In genomic region chr12:37110977-37111376, GRCm38 (mm10) we compare ENCODE assay signal across 18 mouse cellular contexts. TPM values are rescaled to one million over a fixed set of nuclear protein-coding genes. Genes with fewer than 3 reads are reported as not detected.
DNase-seq lines count a peak whose midpoint lies in the region; ATAC-seq and TF ChIP-seq lines count a peak whose summit lies in the region.
"Had no signal": no experiment of that assay in that cellular context is flagged by ENCODE, and none has a peak within 500 bp of the region (broad histone marks: within the 10 kb centered on the region; RNA-seq: fewer than 3 reads in every experiment).

No protein-coding gene starts in this region.

- peak overlapping the region; percentile 48 for H3K27ac ChIP-seq in lung, postnatal 0 days (ENCODE audit: low read length)
- H3K27ac ChIP-seq in limb, embryonic 10.5 days, result peak overlapping the region; percentile 69; the same call in 1 of the 2 replicates
- no peak overlapping the region for H3K27ac ChIP-seq in stomach, postnatal 0 days (replicated peaks)
- H3K27ac ChIP-seq: forebrain, embryonic 13.5 days; liver, embryonic 13.5 days; midbrain, embryonic 10.5 days had no signal

- intact Hi-C loops in heart, postnatal 10 days (cut with DNase I), result loop anchor here (2.0 to 10.0 kb wide), 3 partner anchors 162 to 344 kb away; no protein-coding TSS in a partner anchor

- no peak for TF ChIP-seq EP300 in lung, postnatal 0 days (IDR thresholded peaks at IDR 0.05)
- no peak for TF ChIP-seq EP300 in stomach, postnatal 0 days (optimal IDR thresholded peaks at IDR 0.05)

- 0 out of 2 replicates have a peak, but pooled peaks have one; percentile 7 for TF ChIP-seq CTCF in lung, postnatal 0 days (IDR thresholded peaks at IDR 0.05)
- TF ChIP-seq CTCF in stomach, postnatal 0 days (IDR thresholded peaks at IDR 0.05; ENCODE audit: low read depth), result no peak

- H3K27me3 ChIP-seq in lung, postnatal 0 days (replicated peaks; ENCODE audit: insufficient read depth, low read length), result 0 out of 2 replicates have a peak, but pooled peaks cover 4% of the 10 kb centered on the region
- H3K27me3 ChIP-seq in limb, embryonic 10.5 days (ENCODE audit: low read depth, poor library complexity, severe bottlenecking), result peaks cover 14% of the 10 kb centered on the region; the same call in 1 of the 2 replicates
- no peaks in the 10 kb centered on the region for H3K27me3 ChIP-seq in stomach, postnatal 0 days (ENCODE audit: control insufficient read depth, insufficient read depth, low read length)
- H3K27me3 ChIP-seq: CH12.LX had no signal

- H3K4me3 ChIP-seq in lung, postnatal 0 days (ENCODE audit: low read depth, low read length), result peak overlapping the region; percentile 38
- H3K4me3 ChIP-seq in limb, embryonic 10.5 days, result peak overlapping the region; percentile 78
- H3K4me3 ChIP-seq in stomach, postnatal 0 days (ENCODE audit: low read depth, low read length), result peak overlapping the region; percentile 1; the same call in 1 of the 2 replicates
- H3K4me3 ChIP-seq: forebrain, embryonic 13.5 days; liver, embryonic 13.5 days; midbrain, embryonic 10.5 days had no signal

- peak overlapping the region; percentile 24 for H3K9ac ChIP-seq in lung, postnatal 0 days (replicated peaks; ENCODE audit: low read depth)
- no peak overlapping the region for H3K9ac ChIP-seq in stomach, postnatal 0 days (ENCODE audit: low read length)
- H3K9ac ChIP-seq: forebrain, embryonic 13.5 days; liver, embryonic 13.5 days had no signal

- no peaks in the 10 kb centered on the region for H3K36me3 ChIP-seq in lung, postnatal 0 days (ENCODE audit: insufficient read depth, low read length)
- no peaks in the 10 kb centered on the region for H3K36me3 ChIP-seq in limb, embryonic 10.5 days
- no peaks in the 10 kb centered on the region for H3K36me3 ChIP-seq in stomach, postnatal 0 days (ENCODE audit: control insufficient read depth, insufficient read depth, low read length)
- H3K36me3 ChIP-seq: liver, embryonic 13.5 days; midbrain, embryonic 10.5 days had no signal

- 0 out of 2 replicates have a peak, but pooled peaks cover 9% of the 10 kb centered on the region for H3K4me1 ChIP-seq in lung, postnatal 0 days (ENCODE audit: insufficient read depth, low read depth, low read length)
- peaks cover 36% of the 10 kb centered on the region for H3K4me1 ChIP-seq in limb, embryonic 10.5 days
- H3K4me1 ChIP-seq in stomach, postnatal 0 days (replicated peaks; ENCODE audit: control insufficient read depth, insufficient read depth), result no peaks in the 10 kb centered on the region
- H3K4me1 ChIP-seq: liver, embryonic 13.5 days had no signal

- WGBS in lung, postnatal 0 days, result 21% methylated on average over 9 of the region's 9 CpGs
- WGBS in limb, embryonic 10.5 days, result 60% methylated on average over 9 of the region's 9 CpGs
- 53% methylated on average over 9 of the region's 9 CpGs for WGBS in stomach, postnatal 0 days

- peak overlapping the region; percentile 46 for H3K4me2 ChIP-seq in lung, postnatal 0 days (replicated peaks; ENCODE audit: low read depth, low read length)
- peak overlapping the region; percentile 31; the same call in 1 of the 2 replicates for H3K4me2 ChIP-seq in stomach, postnatal 0 days (replicated peaks; ENCODE audit: low read depth)
- H3K4me2 ChIP-seq: forebrain, embryonic 13.5 days; liver, embryonic 13.5 days had no signal

- peak; percentile 15 to 17 for DNase-seq in heart, postnatal 10 days
- DNase-seq in heart, postnatal 4 days, result no peak
- DNase-seq in lung, postnatal 0 days (ENCODE audit: low spot score), result peak; percentile 36
- DNase-seq in lung, postnatal 36 days, result no peak
- DNase-seq in limb, embryonic 10.5 days (ENCODE audit: low spot score), result no peak
- no peak for DNase-seq in stomach, postnatal 0 days (ENCODE audit: low spot score)
- DNase-seq in gastrocnemius, postnatal 4 days (ENCODE audit: low spot score in 2 of 2), result no peak
- DNase-seq: cerebellum, adult 9-10 months; gastrocnemius, postnatal 14 days; kidney, postnatal 36 days; liver, embryonic 13.5 days; right cerebral cortex, postnatal 4 days had no signal

- ATAC-seq in lung, postnatal 0 days, result no peak
- ATAC-seq in stomach, postnatal 0 days (ENCODE audit: low FRiP score, low TSS enrichment), result no peak
- ATAC-seq: forebrain, embryonic 13.5 days; hindbrain, embryonic 16.5 days had no signal

- no peaks in the 10 kb centered on the region for H3K9me3 ChIP-seq in lung, postnatal 0 days (ENCODE audit: low read length)
- no peaks in the 10 kb centered on the region for H3K9me3 ChIP-seq in limb, embryonic 10.5 days (replicated peaks)
- H3K9me3 ChIP-seq in stomach, postnatal 0 days (ENCODE audit: control insufficient read depth, low read length), result no peaks in the 10 kb centered on the region
- H3K9me3 ChIP-seq: forebrain, embryonic 13.5 days; liver, embryonic 13.5 days; midbrain, embryonic 10.5 days had no signal

RNA-seq across cellular contexts. Expression of gene Meox2, which starts 2.6 kb away (rescaled TPM):
- total RNA-seq in heart, postnatal 10 days (2021), result 10 to 100 TPM; 24.6 to 30.9 TPM
- total RNA-seq in heart, postnatal 4 days (2021), result 10 to 100 TPM; 25.4 to 27.6 TPM
- polyA plus RNA-seq in lung, postnatal 0 days (2015; fragmentation: Nextera tagmentation; extraction: Ambion mirVana), result 42.1 and 56.5 TPM in 2 replicates
- polyA plus RNA-seq in limb, embryonic 10.5 days (2016; fragmentation: Nextera tagmentation; extraction: Ambion mirVana), result 24.4 and 43.6 TPM in 2 replicates
- 2.7 and 3.1 TPM in 2 replicates for polyA plus RNA-seq in stomach, postnatal 0 days (2015; fragmentation: Nextera tagmentation; extraction: Ambion mirVana)
- 10 to 100 TPM; 60.0 to 68.9 TPM for total RNA-seq in gastrocnemius, postnatal 4 days (2021)
- total RNA-seq: CH12.LX; left cerebral cortex, adult 18-20 months had no signal
- polyA plus RNA-seq: testis, adult 2 months had no signal

Comparison
In these comparisons a context has a peak if more than half of its experiments do, and no peak if none do; other contexts are left out.
1. DNase-seq: peak in heart, postnatal 10 days (2 of 2) and lung, postnatal 0 days (single experiment); none in heart, postnatal 4 days (single experiment), lung, postnatal 36 days (single experiment), limb, embryonic 10.5 days (single experiment), stomach, postnatal 0 days (single experiment) and gastrocnemius, postnatal 4 days (0 of 2).
2. H3K4me3 ChIP-seq: peak in every context shown above with its lines; median percentile 78 in limb, embryonic 10.5 days; 38 in lung, postnatal 0 days; 1 in stomach, postnatal 0 days.